Mouse (Mus musculus): ENCODE measurements around the gene Fam25c. TPM values are rescaled to one million over a fixed set of nuclear protein-coding genes. Genes with fewer than 3 reads are reported as not detected.

The Fam25c gene
- total and polyA plus RNA-seq, 3 experiments = not detected

- in situ Hi-C loops (cut with MboI; ENCODE audit: low pct_ligation_motif_present, low pct_unique_long_range_greater_than_20kb, low sequenced_read_pairs) = loop anchor here (10.0 kb wide), 2 partner anchors 194 to 286 kb away; partner anchors contain the start of gene Anxa8
- Histone ChIP-seq H3K27ac (ENCODE audit: insufficient read depth, low read depth) (no peak overlapping the region), H3K4me3 (replicated peaks in 1 of 3; ENCODE audit: low read depth in 2 of 3, low read length in 2 of 3, poor library complexity in 1 of 3) (no peak overlapping the region), H3K9me3 (replicated peaks; ENCODE audit: low read length) (peaks cover under 1% of the 10 kb centered on the region), H3K9ac (ENCODE audit: insufficient read depth, low read depth) (no peak overlapping the region), H3K4me2 (ENCODE audit: insufficient read depth, low read depth, poor library complexity, severe bottlenecking) (no peak overlapping the region), H3K36me3 (replicated peaks in 1 of 2; ENCODE audit: control insufficient read depth in 1 of 2, insufficient read depth in 1 of 2, low read length in 1 of 2) (no peaks in the 10 kb centered on the region), H3K27me3 (replicated peaks) (no peaks in the 10 kb centered on the region), H3K79me2 (replicated peaks; ENCODE audit: control insufficient read depth, extremely low read depth, insufficient read depth, poor library complexity, severe bottlenecking) (no peaks in the 10 kb centered on the region), H3K4me1 (ENCODE audit: control insufficient read depth in 1 of 2, insufficient read depth in 2 of 2) (no peaks in the 10 kb centered on the region)
- TF ChIP-seq E2F4 (IDR thresholded peaks at IDR 0.05; ENCODE audit: insufficient replicate concordance, low read depth, low read length) (no peak), ZNF384 (IDR thresholded peaks at IDR 0.05; ENCODE audit: low read depth, low read length) (no peak), RAD21 (IDR thresholded peaks at IDR 0.05; ENCODE audit: low read depth, low read length) (no peak), KAT2A (IDR thresholded peaks at IDR 0.05; ENCODE audit: insufficient replicate concordance, low read length) (no peak), SMC3 (IDR thresholded peaks at IDR 0.05; ENCODE audit: low read depth, low read length) (no peak), MAFK (IDR thresholded peaks at IDR 0.05; ENCODE audit: insufficient replicate concordance, low read length) (no peak), SIN3A (IDR thresholded peaks at IDR 0.05; ENCODE audit: low read length) (no peak), JUND (conservative IDR thresholded peaks at IDR 0.05; ENCODE audit: low read depth, low read length) (no peak), USF1 (IDR thresholded peaks at IDR 0.05; ENCODE audit: low read depth, low read length) (no peak), ZC3H11A (IDR thresholded peaks at IDR 0.05; ENCODE audit: low read depth, low read length) (no peak), ZMIZ1 (IDR thresholded peaks at IDR 0.05; ENCODE audit: low read depth, low read length) (no peak), TCF12 (IDR thresholded peaks at IDR 0.05; ENCODE audit: low read depth, low read length) (no peak), NRF1 (IDR thresholded peaks at IDR 0.05; ENCODE audit: low read depth, low read length) (no peak), POLR2AphosphoS2 (IDR thresholded peaks at IDR 0.05; ENCODE audit: low read depth, low read length) (no peak), BHLHE40 (IDR thresholded peaks at IDR 0.05; ENCODE audit: low read depth, low read length) (no peak), TBP (conservative IDR thresholded peaks at IDR 0.05; ENCODE audit: low read depth, low read length) (no peak), POLR2A (IDR thresholded peaks at IDR 0.05; ENCODE audit: low read depth, low read length) (no peak), ZKSCAN1 (IDR thresholded peaks at IDR 0.05; ENCODE audit: borderline replicate concordance, low read depth, low read length) (no peak), MYC (IDR thresholded peaks at IDR 0.05; ENCODE audit: low read depth, low read length) (no peak), MAX (IDR thresholded peaks at IDR 0.05; ENCODE audit: low read length) (no peak)
- DNase-seq (ENCODE audit: extremely low read depth) = no peak
- dilution Hi-C loops (cut with MboI; ENCODE audit: extremely low pct_ligation_motif_present, extremely low pct_unique_long_range_greater_than_20kb, low sequenced_read_pairs) = no loop called here
These were observed 15.7 kb upstream of the Fam25c start for GRCm38 (mm10) chr14:34370921-34371320.

GRCm38 (mm10) chr14:34370203-34370602 is 15.0 kb upstream of the Fam25c start:
- H3K27me3 ChIP-seq (replicated peaks) = no peaks in the 10 kb centered on the region
- no peak for TF ChIP-seq SIN3A (IDR thresholded peaks at IDR 0.05; ENCODE audit: low read length)
- no peak for TF ChIP-seq NRF1 (IDR thresholded peaks at IDR 0.05; ENCODE audit: low read depth, low read length)
- TF ChIP-seq TCF12 (IDR thresholded peaks at IDR 0.05; ENCODE audit: low read depth, low read length) = no peak
- no peak for TF ChIP-seq MAFK (IDR thresholded peaks at IDR 0.05; ENCODE audit: insufficient replicate concordance, low read length)
- no peak for TF ChIP-seq NELFE (IDR thresholded peaks at IDR 0.05; ENCODE audit: low read depth, low read length)
- no peak for TF ChIP-seq RCOR1 (conservative IDR thresholded peaks at IDR 0.05; ENCODE audit: low read depth, low read length)
- no peak for TF ChIP-seq UBTF (IDR thresholded peaks at IDR 0.05; ENCODE audit: low read depth, low read length)
- no peak for TF ChIP-seq BHLHE40 (IDR thresholded peaks at IDR 0.05; ENCODE audit: low read depth, low read length)
- no peak for TF ChIP-seq ZKSCAN1 (IDR thresholded peaks at IDR 0.05; ENCODE audit: borderline replicate concordance, low read depth, low read length)
- no peak for TF ChIP-seq E2F4 (IDR thresholded peaks at IDR 0.05; ENCODE audit: insufficient replicate concordance, low read depth, low read length)
- no peak for TF ChIP-seq POLR2AphosphoS2 (IDR thresholded peaks at IDR 0.05; ENCODE audit: low read depth, low read length)
- no peak for TF ChIP-seq PAX5 (IDR thresholded peaks at IDR 0.05; ENCODE audit: low read length)
- no peak for TF ChIP-seq MAZ (IDR thresholded peaks at IDR 0.05; ENCODE audit: low read depth, low read length)
- TF ChIP-seq IRF4 (IDR thresholded peaks at IDR 0.05; ENCODE audit: low read depth, low read length) = no peak
- TF ChIP-seq ZNF384 (IDR thresholded peaks at IDR 0.05; ENCODE audit: low read depth, low read length) = no peak
- no peak for TF ChIP-seq USF1 (IDR thresholded peaks at IDR 0.05; ENCODE audit: low read depth, low read length)
- TF ChIP-seq RAD21 (IDR thresholded peaks at IDR 0.05; ENCODE audit: low read depth, low read length) = peak; percentile 38
- TF ChIP-seq SMC3 (IDR thresholded peaks at IDR 0.05; ENCODE audit: low read depth, low read length) = peak; percentile 57
- TF ChIP-seq GABPA (IDR thresholded peaks at IDR 0.05; ENCODE audit: insufficient replicate concordance, low read depth, low read length) = no peak
- no peak for TF ChIP-seq MAX (IDR thresholded peaks at IDR 0.05; ENCODE audit: low read length)
- peak in 1 of 2 experiments; percentile 66; a peak in 2 of 4 replicates for TF ChIP-seq CTCF (conservative IDR thresholded peaks at IDR 0.05 in 1 of 2, IDR thresholded peaks at IDR 0.05 in 1 of 2; ENCODE audit: low read depth in 2 of 2, low read length in 2 of 2)
- H3K9me3 ChIP-seq (replicated peaks; ENCODE audit: low read length) = peaks cover 7% of the 10 kb centered on the region
- H3K79me2 ChIP-seq (replicated peaks; ENCODE audit: control insufficient read depth, extremely low read depth, insufficient read depth, poor library complexity, severe bottlenecking) = no peaks in the 10 kb centered on the region
- H3K27ac ChIP-seq (ENCODE audit: insufficient read depth, low read depth) = no peak overlapping the region
- no peak for DNase-seq (ENCODE audit: extremely low read depth)
- dilution Hi-C loops (cut with MboI; ENCODE audit: extremely low pct_ligation_motif_present, extremely low pct_unique_long_range_greater_than_20kb, low sequenced_read_pairs) = no loop called here
- H3K4me2 ChIP-seq (ENCODE audit: insufficient read depth, low read depth, poor library complexity, severe bottlenecking) = no peak overlapping the region
- H3K9ac ChIP-seq (ENCODE audit: insufficient read depth, low read depth) = no peak overlapping the region
- no peaks in the 10 kb centered on the region for H3K36me3 ChIP-seq (replicated peaks in 1 of 2; ENCODE audit: control insufficient read depth in 1 of 2, insufficient read depth in 1 of 2, low read length in 1 of 2)
- H3K4me1 ChIP-seq (ENCODE audit: control insufficient read depth in 1 of 2, insufficient read depth in 2 of 2) = no peaks in the 10 kb centered on the region
- no peak overlapping the region for H3K4me3 ChIP-seq (replicated peaks in 1 of 3; ENCODE audit: low read depth in 2 of 3, low read length in 2 of 3, poor library complexity in 1 of 3)
- in situ Hi-C loops (cut with MboI; ENCODE audit: low pct_ligation_motif_present, low pct_unique_long_range_greater_than_20kb, low sequenced_read_pairs) = loop anchor here (10.0 kb wide), 2 partner anchors 195 to 285 kb away; partner anchors contain the start of gene Anxa8
